Mouse (Mus musculus): ENCODE measurements around the gene Plekhh2.

DNA sequence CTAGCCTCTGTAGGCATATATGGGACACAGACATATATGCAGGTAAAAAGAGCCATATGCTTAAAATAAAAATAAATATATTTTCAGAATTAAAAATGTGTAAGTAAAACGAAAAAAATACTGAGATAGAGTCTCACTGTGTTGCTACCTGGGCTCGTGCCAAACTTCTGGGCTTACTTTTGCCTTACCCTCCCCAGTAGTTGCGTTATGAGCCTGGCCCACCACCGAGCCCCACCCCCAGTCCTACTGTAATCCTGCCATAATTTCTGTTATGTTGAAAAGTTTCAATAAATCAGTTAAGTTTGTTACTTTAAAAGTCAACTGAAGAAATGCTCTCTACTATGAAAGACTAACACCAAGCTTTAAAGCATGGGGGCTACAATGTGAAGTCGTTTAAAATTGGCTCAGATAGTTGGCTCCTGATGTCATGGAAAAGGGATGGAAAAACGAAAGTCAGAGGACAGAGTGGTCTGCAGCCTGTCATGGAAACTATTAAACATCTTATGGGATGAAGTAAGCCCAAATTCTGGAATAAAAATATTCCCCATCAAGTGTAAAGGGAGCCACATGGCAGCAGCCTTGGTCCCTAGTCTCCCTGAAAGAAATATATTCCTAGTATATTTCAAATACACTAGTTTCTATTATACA lies 27.9 kb upstream of the Plekhh2 start:
- TF ChIP-seq CTCF (IDR thresholded peaks at IDR 0.05) (no peak), EP300 (IDR thresholded peaks at IDR 0.05; ENCODE audit: insufficient read depth, low read depth, low read length) (no peak)

All from heart, adult 2 months (tissue).